Mouse (Mus musculus) megakaryocyte-erythroid progenitor cell, adult 5-6 weeks (primary cell): Measurements from ENCODE around the gene Plekho2. TPM values are rescaled to one million over a fixed set of nuclear protein-coding genes. Genes with fewer than 3 reads are reported as not detected.

Source experiments
- ATAC-seq: replicated peaks from 2 replicates; pipeline ENCODE4 v1.8.0; 2016; ENCODE audit warnings: mild to moderate bottlenecking, inconsistent platforms; ENCODE audit not compliant: severe bottlenecking, poor library complexity, low FRiP score, low TSS enrichment
- total RNA-seq, 2 experiments: library from RNA; stranded (forward) in 1 of 2; stranded (reverse) in 1 of 2; fragments of 200-1000, 215-1000 nt in 1 of 2; fragments of >200 nt in 1 of 2; fragmentation: Nextera tagmentation in 1 of 2; gene quantifications; 2 replicates each; pipeline ENCODE4 v1.2.3; 2014 to 2017

The Plekho2 gene
- total RNA-seq, 2 experiments from 2014 or later = 16.8 to 29.1 TPM

GRCm38 (mm10) chr9:65561016-65561415 lies 18.8 kb downstream of the Plekho2 start:
- ATAC-seq = no peak; the same call in 1 of the 2 replicates

- ATAC-seq = no peak
Measured at GRCm38 (mm10) chr9:65558806-65559205, 21.0 kb downstream of the Plekho2 start.

- no peak for ATAC-seq
Measured at GRCm38 (mm10) chr9:65556979-65557378, 22.9 kb downstream of the Plekho2 start.

GRCm38 (mm10) chr9:65556349-65556748 lies 23.5 kb downstream of the Plekho2 start:
- no peak for ATAC-seq

GRCm38 (mm10) chr9:65555621-65556020 lies 24.2 kb downstream of the Plekho2 start:
- no peak for ATAC-seq

GRCm38 (mm10) chr9:65555001-65555405 lies 24.8 kb downstream of the Plekho2 start:
- ATAC-seq = peak; percentile 92

GRCm38 (mm10) chr9:65552711-65553110 lies 27.1 kb downstream of the Plekho2 start:
- ATAC-seq = no peak

GRCm38 (mm10) chr9:65552141-65552540 lies 27.7 kb downstream of the Plekho2 start:
- no peak for ATAC-seq

GRCm38 (mm10) chr9:65551035-65551434 lies 28.8 kb downstream of the Plekho2 start:
- 0 out of 2 replicates have a peak, but pooled peaks have one; percentile 11 for ATAC-seq

GRCm38 (mm10) chr9:65550079-65550831 lies 29.6 kb downstream of the Plekho2 start:
- ATAC-seq = no peak

GRCm38 (mm10) chr9:65549643-65550042 lies 30.2 kb downstream of the Plekho2 start:
- no peak for ATAC-seq

GRCm38 (mm10) chr9:65549139-65549538 lies 30.7 kb downstream of the Plekho2 start:
- no peak for ATAC-seq

- no peak for ATAC-seq
Measured at GRCm38 (mm10) chr9:65548311-65548710, 31.5 kb downstream of the Plekho2 start.

- ATAC-seq = no peak
Measured at GRCm38 (mm10) chr9:65547844-65548243, 32.0 kb downstream of the Plekho2 start.

- ATAC-seq = no peak
Measured at GRCm38 (mm10) chr9:65547111-65547510, 32.7 kb downstream of the Plekho2 start.

- ATAC-seq = peak; percentile 59
Measured at GRCm38 (mm10) chr9:65546413-65546695, 33.5 kb downstream of the Plekho2 start.

GRCm38 (mm10) chr9:65545635-65546412 lies 34.0 kb downstream of the Plekho2 start:
- no peak for ATAC-seq

- peak; percentile 19; the same call in 1 of the 2 replicates for ATAC-seq
Measured at GRCm38 (mm10) chr9:65542111-65542524, 37.7 kb downstream of the Plekho2 start.

- peak; percentile 64 for ATAC-seq
Measured at GRCm38 (mm10) chr9:65541126-65542068, 38.4 kb downstream of the Plekho2 start.

GRCm38 (mm10) chr9:65539697-65540096 lies 40.1 kb downstream of the Plekho2 start:
- no peak for ATAC-seq
